Mouse (Mus musculus) brain, embryonic 14.5 days (tissue): Measurements from ENCODE around the gene Sh3pxd2a. TPM values are rescaled to one million over a fixed set of nuclear protein-coding genes. Genes with fewer than 3 reads are reported as not detected.

ENCODE experiments used
- DNase-seq: peaks from one replicate; pipeline ENCODE4 v3.0.0-alpha.2; 2011; ENCODE audit warnings: low read depth
- CTCF ChIP-seq: fragments of 200-500 bp; IDR thresholded peaks from 2 replicates; pipeline ENCODE4 v1.5.1; 2012; ENCODE audit warnings: inconsistent platforms, mild to moderate bottlenecking, moderate library complexity, borderline replicate concordance; ENCODE audit not compliant: insufficient read depth, insufficient read length; ENCODE audit errors: extremely low read depth
- POLR2A ChIP-seq: fragments of 200-500 bp; IDR thresholded peaks from 2 replicates; pipeline ENCODE4 v1.6.1; 2012; ENCODE audit warnings: mild to moderate bottlenecking, inconsistent platforms, borderline replicate concordance; ENCODE audit not compliant: poor library complexity, insufficient read depth, insufficient read length, severe bottlenecking; ENCODE audit errors: extremely low read depth
- polyA plus RNA-seq: library from polyadenylated mRNA; depleted of rRNA; stranded (reverse); fragments of >200 nt; gene quantifications from 2 replicates; pipeline ENCODE4 v1.2.3, GENCODE M21; 2012

Gene Sh3pxd2a
- polyA plus RNA-seq, 1 experiment, result 14.5 TPM

GRCm38 (mm10) chr19:47248296-47248695 is 215.9 kb downstream of the Sh3pxd2a start:
- TF ChIP-seq POLR2A, result no peak
- no peak for TF ChIP-seq CTCF
- no peak for DNase-seq

GRCm38 (mm10) chr19:47247791-47248190 is 216.4 kb downstream of the Sh3pxd2a start:
- no peak for TF ChIP-seq POLR2A
- TF ChIP-seq CTCF, result no peak
- no peak for DNase-seq

- no peak for TF ChIP-seq POLR2A
- TF ChIP-seq CTCF, result no peak
Measured at GRCm38 (mm10) chr19:47245512-47245911, 218.7 kb downstream of the Sh3pxd2a start.

GRCm38 (mm10) chr19:47242227-47242626 is 222.0 kb downstream of the Sh3pxd2a start:
- TF ChIP-seq CTCF, result no peak
- TF ChIP-seq POLR2A, result no peak
- no peak for DNase-seq

More at GRCm38 (mm10) chr19:47245512-47245911, 218.7 kb downstream of the Sh3pxd2a start:
- DNase-seq, result no peak

- TF ChIP-seq POLR2A, result no peak
- TF ChIP-seq CTCF, result no peak
- DNase-seq, result no peak
Measured at GRCm38 (mm10) chr19:47240957-47241356, 223.2 kb downstream of the Sh3pxd2a start.

- peak; percentile 46 for DNase-seq
- no peak for TF ChIP-seq POLR2A
- TF ChIP-seq CTCF, result no peak
Measured at GRCm38 (mm10) chr19:47240076-47240475, 224.1 kb downstream of the Sh3pxd2a start.

- DNase-seq, result no peak
- TF ChIP-seq POLR2A (no peak), CTCF (no peak)
Measured at GRCm38 (mm10) chr19:47233087-47233486, 231.1 kb downstream of the Sh3pxd2a start.

- no peak for DNase-seq
- TF ChIP-seq POLR2A (no peak), CTCF (no peak)
Measured at GRCm38 (mm10) chr19:47232077-47232865, 231.9 kb downstream of the Sh3pxd2a start.

- no peak for TF ChIP-seq CTCF
- TF ChIP-seq POLR2A, result no peak
- no peak for DNase-seq
Measured at GRCm38 (mm10) chr19:47231389-47231788, 232.8 kb downstream of the Sh3pxd2a start.

- DNase-seq, result no peak
- TF ChIP-seq POLR2A (no peak), CTCF (no peak)
Measured at GRCm38 (mm10) chr19:47230682-47231081, 233.5 kb downstream of the Sh3pxd2a start.

- TF ChIP-seq CTCF (no peak), POLR2A (no peak)
Measured at GRCm38 (mm10) chr19:47230082-47230481, 234.1 kb downstream of the Sh3pxd2a start.

GRCm38 (mm10) chr19:47229461-47229860 is 234.7 kb downstream of the Sh3pxd2a start:
- TF ChIP-seq POLR2A, result no peak
- TF ChIP-seq CTCF, result no peak
- DNase-seq, result no peak

More at GRCm38 (mm10) chr19:47230082-47230481, 234.1 kb downstream of the Sh3pxd2a start:
- no peak for DNase-seq

GRCm38 (mm10) chr19:47228725-47229252 is 235.4 kb downstream of the Sh3pxd2a start:
- no peak for TF ChIP-seq CTCF
- peak; percentile 67 for DNase-seq
